Mouse (Mus musculus): ENCODE measurements around the gene Rnf24.

- TF ChIP-seq CTCF (conservative IDR thresholded peaks at IDR 0.05 in 1 of 2, IDR thresholded peaks at IDR 0.05 in 1 of 2; ENCODE audit: low read depth in 2 of 2, low read length in 2 of 2) (no peak), PAX5 (IDR thresholded peaks at IDR 0.05; ENCODE audit: low read length) (no peak), MAX (IDR thresholded peaks at IDR 0.05; ENCODE audit: low read length) (no peak)
Observed at GRCm38 (mm10) chr2:131255738-131256137, 97.0 kb downstream of the Rnf24 start.
